Mouse (Mus musculus): ENCODE results near the gene Agtr1b. TPM values are rescaled to one million over a fixed set of nuclear protein-coding genes. Genes with fewer than 3 reads are reported as not detected.
A peak's percentile ranks its signal among the peaks of the same experiment; 100 is the strongest.

The Agtr1b gene
- polyA plus RNA-seq, 1 experiment from 2014 or later = 0.12 TPM

GRCm38 (mm10) chr3:20304758-20305352, 62.1 kb downstream of the Agtr1b start:
- no peaks in the 10 kb centered on the region for H3K4me1 ChIP-seq (replicated peaks; ENCODE audit: control insufficient read depth, insufficient read depth, low read length)
- H3K27me3 ChIP-seq (replicated peaks; ENCODE audit: control insufficient read depth, insufficient read depth, low read length) = no peaks in the 10 kb centered on the region
- H3K9ac ChIP-seq (ENCODE audit: low read depth, low read length) = no peak overlapping the region
- no peaks in the 10 kb centered on the region for H3K9me3 ChIP-seq (ENCODE audit: control insufficient read depth, low read length)
- no peak overlapping the region for H3K4me3 ChIP-seq (ENCODE audit: low read depth, low read length)
- DNase-seq (ENCODE audit: low spot score) (no peak), ATAC-seq (replicated peaks; ENCODE audit: low FRiP score) (peak; percentile 29; the same call in 1 of the 2 replicates)
- no peak overlapping the region for H3K27ac ChIP-seq (ENCODE audit: low read depth, low read length)
- H3K36me3 ChIP-seq (ENCODE audit: control insufficient read depth, insufficient read depth, low read length) = no peaks in the 10 kb centered on the region
- no peak overlapping the region for H3K4me2 ChIP-seq
- WGBS = 27% methylated on average over 2 of the region's 2 CpGs

- Histone ChIP-seq H3K4me2 (no peak overlapping the region), H3K4me1 (replicated peaks; ENCODE audit: control insufficient read depth, insufficient read depth, low read length) (no peaks in the 10 kb centered on the region), H3K4me3 (ENCODE audit: low read depth, low read length) (no peak overlapping the region), H3K9me3 (ENCODE audit: control insufficient read depth, low read length) (no peaks in the 10 kb centered on the region), H3K36me3 (ENCODE audit: control insufficient read depth, insufficient read depth, low read length) (no peaks in the 10 kb centered on the region), H3K27me3 (replicated peaks; ENCODE audit: control insufficient read depth, insufficient read depth, low read length) (no peaks in the 10 kb centered on the region), H3K27ac (ENCODE audit: low read depth, low read length) (no peak overlapping the region), H3K9ac (ENCODE audit: low read depth, low read length) (no peak overlapping the region)
- ATAC-seq (replicated peaks; ENCODE audit: low FRiP score) (no peak; the same call in 1 of the 2 replicates), DNase-seq (ENCODE audit: low spot score) (no peak)
- 34% methylated on average over 3 of the region's 3 CpGs for WGBS
Measured at GRCm38 (mm10) chr3:20295546-20295945, 71.4 kb downstream of the Agtr1b start.

DNA sequence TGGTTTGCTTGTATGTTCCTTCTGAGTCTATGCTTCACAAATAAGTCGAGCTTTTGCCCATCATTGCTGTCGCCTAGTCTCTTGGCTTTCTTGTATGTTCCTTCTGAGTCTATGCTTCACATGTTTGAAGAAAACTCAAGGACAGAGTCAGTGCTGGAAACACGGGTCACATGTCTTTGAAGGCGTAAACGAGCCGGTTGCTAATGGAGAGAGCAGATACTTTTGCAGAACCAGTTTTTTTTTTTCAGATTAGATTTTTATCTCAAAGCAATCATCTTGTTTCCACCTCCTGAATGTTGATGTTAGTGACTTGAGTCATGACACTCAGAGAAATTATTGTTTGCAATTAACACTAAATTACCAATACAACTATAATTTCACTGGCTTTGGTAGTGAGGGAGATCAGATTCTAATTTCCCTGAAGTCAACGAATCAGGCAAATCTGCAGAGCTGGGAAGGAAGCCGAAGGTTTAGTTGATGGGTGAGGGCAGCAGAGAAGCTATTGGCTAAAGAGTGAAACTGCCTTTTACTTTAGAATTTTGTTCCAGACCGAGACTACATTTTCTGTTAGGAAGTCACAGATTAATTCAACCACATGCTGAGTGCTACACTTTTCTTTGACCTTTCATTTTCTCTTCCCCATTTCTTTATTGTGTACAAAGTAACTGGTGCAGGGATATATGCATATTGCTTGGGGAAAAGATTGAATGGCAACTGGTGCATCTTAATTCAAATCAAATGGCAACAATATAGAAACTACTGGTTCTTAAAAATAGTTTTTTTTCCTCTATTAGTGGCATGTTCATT, 72.2 kb downstream of the Agtr1b start:
- DNase-seq (ENCODE audit: low spot score) (no peak), ATAC-seq (replicated peaks; ENCODE audit: low FRiP score) (no peak)
- Histone ChIP-seq H3K9ac (ENCODE audit: low read depth, low read length) (no peak overlapping the region), H3K27me3 (replicated peaks; ENCODE audit: control insufficient read depth, insufficient read depth, low read length) (no peaks in the 10 kb centered on the region), H3K9me3 (ENCODE audit: control insufficient read depth, low read length) (no peaks in the 10 kb centered on the region), H3K27ac (ENCODE audit: low read depth, low read length) (no peak overlapping the region), H3K4me1 (replicated peaks; ENCODE audit: control insufficient read depth, insufficient read depth, low read length) (no peaks in the 10 kb centered on the region), H3K4me3 (ENCODE audit: low read depth, low read length) (no peak overlapping the region), H3K4me2 (no peak overlapping the region), H3K36me3 (ENCODE audit: control insufficient read depth, insufficient read depth, low read length) (no peaks in the 10 kb centered on the region)
- 78% methylated on average over 9 of the region's 9 CpGs for WGBS

GRCm38 (mm10) chr3:20291370-20291769, 75.6 kb downstream of the Agtr1b start:
- Histone ChIP-seq H3K9me3 (ENCODE audit: control insufficient read depth, low read length) (no peaks in the 10 kb centered on the region), H3K27me3 (replicated peaks; ENCODE audit: control insufficient read depth, insufficient read depth, low read length) (no peaks in the 10 kb centered on the region), H3K4me2 (no peak overlapping the region), H3K9ac (ENCODE audit: low read depth, low read length) (no peak overlapping the region), H3K4me3 (ENCODE audit: low read depth, low read length) (no peak overlapping the region), H3K27ac (ENCODE audit: low read depth, low read length) (no peak overlapping the region), H3K36me3 (ENCODE audit: control insufficient read depth, insufficient read depth, low read length) (no peaks in the 10 kb centered on the region), H3K4me1 (replicated peaks; ENCODE audit: control insufficient read depth, insufficient read depth, low read length) (no peaks in the 10 kb centered on the region)
- no peak for DNase-seq (ENCODE audit: low spot score)
- no peak for ATAC-seq (replicated peaks; ENCODE audit: low FRiP score)

GRCm38 (mm10) chr3:20288761-20289160, 78.2 kb downstream of the Agtr1b start:
- H3K4me1 ChIP-seq (replicated peaks; ENCODE audit: control insufficient read depth, insufficient read depth, low read length) = no peaks in the 10 kb centered on the region
- H3K27ac ChIP-seq (ENCODE audit: low read depth, low read length) = no peak overlapping the region
- H3K27me3 ChIP-seq (replicated peaks; ENCODE audit: control insufficient read depth, insufficient read depth, low read length) = no peaks in the 10 kb centered on the region
- H3K36me3 ChIP-seq (ENCODE audit: control insufficient read depth, insufficient read depth, low read length) = no peaks in the 10 kb centered on the region
- no peak overlapping the region for H3K4me2 ChIP-seq
- no peaks in the 10 kb centered on the region for H3K9me3 ChIP-seq (ENCODE audit: control insufficient read depth, low read length)
- H3K4me3 ChIP-seq (ENCODE audit: low read depth, low read length) = no peak overlapping the region
- ATAC-seq (replicated peaks; ENCODE audit: low FRiP score) (no peak), DNase-seq (ENCODE audit: low spot score) (no peak)
- 80% methylated on average over 2 of the region's 2 CpGs for WGBS
- H3K9ac ChIP-seq (ENCODE audit: low read depth, low read length) = no peak overlapping the region

DNA sequence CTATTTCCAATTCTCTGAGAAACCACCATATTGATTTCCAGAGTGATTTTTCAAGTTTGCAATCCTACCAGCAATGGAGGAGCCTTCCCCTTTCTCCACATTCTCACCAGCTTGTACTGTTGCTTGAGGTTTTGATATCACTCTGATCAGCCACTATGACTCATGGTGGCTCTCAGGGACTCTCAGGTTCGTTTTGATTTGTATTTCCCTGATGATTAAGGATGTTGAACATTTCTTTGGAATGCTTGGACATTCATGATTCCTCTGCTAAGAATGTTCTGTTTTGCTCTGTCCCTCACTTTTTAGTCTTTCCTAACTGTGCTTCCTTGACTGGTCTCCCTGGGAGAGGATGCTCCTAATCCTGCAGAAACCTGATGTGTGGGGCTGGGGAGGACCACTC, 85.2 kb downstream of the Agtr1b start:
- no peak for ATAC-seq (replicated peaks; ENCODE audit: low FRiP score)
- no peaks in the 10 kb centered on the region for H3K4me1 ChIP-seq (replicated peaks; ENCODE audit: control insufficient read depth, insufficient read depth, low read length)
- WGBS = 57% methylated on average over 1 of the region's 1 CpGs
- no peaks in the 10 kb centered on the region for H3K27me3 ChIP-seq (replicated peaks; ENCODE audit: control insufficient read depth, insufficient read depth, low read length)
- no peak overlapping the region for H3K27ac ChIP-seq (ENCODE audit: low read depth, low read length)
- H3K4me2 ChIP-seq = no peak overlapping the region
- no peaks in the 10 kb centered on the region for H3K36me3 ChIP-seq (ENCODE audit: control insufficient read depth, insufficient read depth, low read length)
- no peaks in the 10 kb centered on the region for H3K9me3 ChIP-seq (ENCODE audit: control insufficient read depth, low read length)
- no peak overlapping the region for H3K4me3 ChIP-seq (ENCODE audit: low read depth, low read length)
- H3K9ac ChIP-seq (ENCODE audit: low read depth, low read length) = no peak overlapping the region
- DNase-seq (ENCODE audit: low spot score) = no peak

DNA sequence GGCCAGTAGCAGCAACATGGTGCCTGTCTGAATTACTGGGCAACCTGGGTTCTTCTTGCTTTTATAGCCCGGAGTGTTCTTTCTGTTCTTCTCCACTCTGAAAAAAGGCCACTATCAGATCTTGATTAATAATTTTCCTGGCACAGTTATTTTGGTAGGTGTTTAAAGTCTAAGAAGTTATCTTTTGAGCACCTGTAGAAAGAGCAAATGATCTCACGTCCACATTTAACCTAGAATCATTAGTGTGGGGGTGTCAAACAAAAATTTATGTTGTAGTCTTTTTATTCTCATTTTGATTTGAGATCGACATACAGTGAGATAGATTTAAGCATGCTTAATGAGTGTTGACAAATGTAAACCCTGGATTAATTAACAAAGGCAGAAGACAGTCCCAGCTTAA, 91.3 kb downstream of the Agtr1b start, which contains the start of gene Cpb1:
TSS of gene Cpb1 (minus strand) at position 101 of the 400 bp plus-strand sequence.
- no peaks in the 10 kb centered on the region for H3K36me3 ChIP-seq (ENCODE audit: control insufficient read depth, insufficient read depth, low read length)
- no peak within 1 kb of the TSS for H3K4me2 ChIP-seq
- no peaks in the 10 kb centered on the region for H3K9me3 ChIP-seq (ENCODE audit: control insufficient read depth, low read length)
- WGBS = 82% methylated on average over 3 of the region's 3 CpGs
- H3K27ac ChIP-seq (ENCODE audit: low read depth, low read length) = no peak within 1 kb of the TSS
- H3K4me3 ChIP-seq (ENCODE audit: low read depth, low read length) = no peak within 1 kb of the TSS
- no peaks in the 10 kb centered on the region for H3K27me3 ChIP-seq (replicated peaks; ENCODE audit: control insufficient read depth, insufficient read depth, low read length)
- H3K9ac ChIP-seq (ENCODE audit: low read depth, low read length) = no peak within 1 kb of the TSS
- no peak for ATAC-seq (replicated peaks; ENCODE audit: low FRiP score)
- H3K4me1 ChIP-seq (replicated peaks; ENCODE audit: control insufficient read depth, insufficient read depth, low read length) = no peaks in the 10 kb centered on the region
- DNase-seq (ENCODE audit: low spot score) = no peak

Measured in liver, embryonic 11.5 days (tissue).